Mouse (Mus musculus): ENCODE data around the gene Abhd16b. TPM values are rescaled to one million over a fixed set of nuclear protein-coding genes. Genes with fewer than 3 reads are reported as not detected.
"Not testable (repeated sequence)": the region's sequence is repeated elsewhere in the genome, so short reads cannot be mapped to it uniquely, and the experiment has no call there.

Abhd16b gene
- total RNA-seq, 2 experiments from 2014 or later, result not detected

DNA sequence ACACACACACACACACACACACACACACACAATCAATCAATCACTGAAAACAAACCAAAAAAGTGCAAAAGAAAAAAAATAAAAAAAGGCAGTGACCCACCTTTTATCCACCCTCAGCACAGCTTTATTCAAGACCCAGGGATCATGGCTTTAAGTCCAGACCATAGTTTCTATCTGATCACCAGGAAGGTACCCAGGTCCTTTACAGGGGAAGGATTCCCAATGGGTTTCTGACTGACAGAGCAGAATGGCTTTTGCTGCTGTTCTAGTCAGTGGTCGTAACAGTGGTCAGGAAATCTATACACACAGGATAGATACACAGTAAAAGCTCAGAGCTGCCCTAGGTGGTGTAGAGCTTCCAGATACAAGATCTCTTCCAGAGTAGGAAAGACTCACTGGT lies 7.3 kb upstream of the Abhd16b start:
- DNase-seq (ENCODE audit: low spot score in 2 of 2), result no peak

DNA sequence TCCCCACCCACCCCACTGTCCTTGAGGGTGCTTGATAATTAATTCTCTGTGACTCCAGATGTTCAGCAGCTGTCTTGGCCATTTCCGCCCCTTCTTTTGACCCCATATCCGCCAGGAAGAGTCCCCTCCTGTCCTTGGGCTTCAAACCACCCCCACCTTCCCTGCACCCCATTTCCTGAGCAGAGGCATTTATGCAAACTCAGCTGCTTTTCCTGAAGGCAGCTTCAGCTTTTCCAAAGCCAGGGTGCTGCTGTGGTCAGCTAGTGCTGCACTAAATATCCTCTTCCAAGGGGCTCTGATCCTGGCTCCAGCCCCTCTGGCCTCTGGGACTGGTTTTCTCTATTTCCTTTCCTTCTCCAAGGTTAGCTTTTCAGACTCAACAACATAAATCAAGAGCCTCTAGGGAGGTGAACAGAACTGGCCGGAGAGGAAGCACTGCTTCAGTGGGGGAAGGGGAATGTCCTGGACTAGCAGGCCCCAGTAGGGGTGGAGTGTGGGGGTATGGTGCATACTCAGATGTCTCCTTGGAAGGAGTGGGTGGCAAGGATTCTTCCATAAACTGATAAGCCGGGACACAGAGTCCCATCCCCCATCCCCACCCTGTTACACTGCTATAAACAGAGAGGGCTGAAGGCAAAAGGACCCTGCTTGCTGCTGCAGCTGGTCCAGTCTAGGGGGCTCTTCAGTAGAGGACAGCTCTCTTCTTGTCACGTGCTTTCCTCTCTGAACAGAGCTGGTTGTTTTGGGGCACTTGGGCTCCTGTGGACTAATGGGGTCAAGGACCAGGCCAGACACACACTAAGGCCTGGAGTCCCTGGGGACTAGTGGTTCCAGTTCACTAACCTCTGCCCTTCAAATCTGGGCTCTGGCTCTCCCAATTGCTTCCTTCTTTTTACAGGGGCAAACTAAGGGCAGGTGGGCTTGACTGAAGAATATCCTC lies 5.4 kb upstream of the Abhd16b start:
- DNase-seq (ENCODE audit: low spot score in 2 of 2), result no peak

DNA sequence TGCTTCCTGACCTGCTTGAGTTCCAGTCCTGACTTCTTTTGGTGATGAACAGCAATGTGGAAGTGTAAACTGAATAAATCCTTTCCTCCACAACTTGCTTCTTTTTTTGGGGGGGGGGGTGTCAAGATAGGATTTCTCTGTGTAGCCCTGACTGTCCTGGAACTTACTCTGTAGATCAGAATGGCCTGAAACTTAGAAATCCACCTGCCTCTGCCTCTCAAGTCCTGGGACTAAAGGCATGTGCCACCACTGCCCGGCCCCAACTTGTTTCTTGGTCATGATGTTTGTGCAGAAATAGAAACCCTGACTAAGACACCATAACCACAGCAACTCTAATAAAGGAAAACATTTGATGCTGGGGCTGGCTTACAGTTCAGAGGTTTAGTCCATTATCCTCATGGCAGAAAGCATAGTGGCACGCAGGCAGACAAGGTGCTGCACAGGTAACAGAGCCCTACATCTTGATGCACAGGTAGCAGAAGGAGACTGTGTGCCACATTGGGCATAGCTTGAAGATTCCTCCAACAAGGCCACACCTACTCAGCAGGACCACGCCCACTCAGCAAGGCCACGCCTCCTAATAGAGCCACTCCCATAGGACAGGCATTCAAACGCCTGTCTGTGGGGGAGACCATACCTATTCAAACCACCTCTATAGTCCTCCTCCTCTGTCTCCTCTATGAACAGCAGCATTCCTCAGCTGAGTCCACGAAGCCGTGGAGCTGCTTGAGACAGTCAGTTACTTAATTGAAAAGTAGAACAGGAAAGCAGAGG lies 1.4 kb upstream of the Abhd16b start:
- no peak for DNase-seq (ENCODE audit: low spot score in 2 of 2)

DNA sequence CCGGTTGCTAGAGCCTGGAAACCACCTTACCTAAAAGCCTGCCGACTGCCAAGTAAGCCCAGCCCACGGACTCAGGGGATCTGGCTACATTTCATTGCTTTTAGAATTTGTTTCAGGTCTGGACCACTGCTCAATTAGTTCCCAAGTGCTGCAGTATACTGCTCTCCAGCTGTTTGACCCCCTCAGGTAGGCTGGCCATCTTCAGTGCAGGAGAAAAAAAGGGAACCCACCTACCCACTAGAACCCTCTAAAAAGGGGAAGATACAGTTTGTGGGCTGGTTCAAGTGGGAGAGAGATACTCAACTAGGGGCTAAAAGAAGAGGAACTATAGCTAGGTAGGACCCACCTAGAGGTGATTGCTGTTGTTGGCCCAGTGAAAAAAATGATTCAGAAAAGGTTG lies 800 bp upstream of the Abhd16b start:
- DNase-seq (ENCODE audit: low spot score in 2 of 2), result no peak

DNA sequence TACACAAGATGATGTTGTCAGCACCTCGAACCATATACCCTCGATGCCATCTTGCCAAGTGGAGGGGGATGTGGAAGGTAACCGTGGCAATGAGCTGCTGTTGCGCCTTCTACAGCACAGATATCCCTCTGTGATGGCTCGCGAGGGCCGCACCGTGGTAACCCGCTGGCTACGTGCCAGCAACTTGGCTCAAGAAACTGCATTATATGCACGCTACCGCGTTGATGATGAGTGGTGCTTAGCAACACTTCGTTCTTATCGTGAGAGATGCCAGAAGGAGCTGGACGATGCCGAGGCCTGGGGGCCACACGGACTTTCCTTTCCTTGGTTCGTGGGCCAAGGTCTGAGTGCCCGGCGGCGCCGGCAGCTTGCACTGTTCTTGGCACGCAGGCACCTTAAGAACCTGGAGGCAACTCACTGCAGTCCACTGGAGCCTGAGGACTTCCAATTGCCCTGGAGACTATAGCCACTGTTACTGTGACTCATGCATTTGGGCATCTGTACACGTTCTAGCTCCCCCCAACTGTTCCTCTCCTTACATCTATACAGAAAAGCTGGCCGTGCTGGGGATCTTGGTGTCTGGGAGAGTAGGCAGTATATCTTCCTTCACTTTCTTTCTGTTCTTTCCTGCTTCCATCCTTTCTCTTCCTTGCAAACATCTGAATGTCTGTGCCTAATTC lies 1.4 kb downstream of the Abhd16b start:
- DNase-seq (ENCODE audit: low spot score in 2 of 2), result no peak

GRCm38 (mm10) chr2:181495845-181496244 lies 2.8 kb downstream of the Abhd16b start:
- DNase-seq (ENCODE audit: low spot score in 2 of 2), result not testable (repeated sequence)

DNA sequence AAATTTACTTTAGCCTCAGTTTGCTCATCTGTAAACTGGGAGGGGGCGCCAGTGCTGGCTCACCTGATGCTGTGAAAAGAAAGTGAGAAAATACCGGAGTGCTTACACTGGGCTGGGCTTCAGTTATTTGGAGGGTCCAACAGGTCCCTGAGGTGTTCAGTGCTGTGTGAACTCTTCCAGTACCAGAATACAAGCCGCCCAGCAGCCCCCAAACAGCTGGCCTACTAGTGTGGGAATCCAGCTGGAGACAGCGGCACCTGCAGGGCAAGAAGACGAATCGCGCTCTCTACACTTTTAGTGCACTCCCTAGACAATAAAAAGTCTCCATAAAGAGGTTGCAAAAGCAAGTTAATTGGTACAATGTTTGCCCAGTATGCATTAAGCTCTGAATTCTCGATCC lies 3.3 kb downstream of the Abhd16b start:
- DNase-seq (ENCODE audit: low spot score in 2 of 2), result peak; percentile 22 to 47

DNA sequence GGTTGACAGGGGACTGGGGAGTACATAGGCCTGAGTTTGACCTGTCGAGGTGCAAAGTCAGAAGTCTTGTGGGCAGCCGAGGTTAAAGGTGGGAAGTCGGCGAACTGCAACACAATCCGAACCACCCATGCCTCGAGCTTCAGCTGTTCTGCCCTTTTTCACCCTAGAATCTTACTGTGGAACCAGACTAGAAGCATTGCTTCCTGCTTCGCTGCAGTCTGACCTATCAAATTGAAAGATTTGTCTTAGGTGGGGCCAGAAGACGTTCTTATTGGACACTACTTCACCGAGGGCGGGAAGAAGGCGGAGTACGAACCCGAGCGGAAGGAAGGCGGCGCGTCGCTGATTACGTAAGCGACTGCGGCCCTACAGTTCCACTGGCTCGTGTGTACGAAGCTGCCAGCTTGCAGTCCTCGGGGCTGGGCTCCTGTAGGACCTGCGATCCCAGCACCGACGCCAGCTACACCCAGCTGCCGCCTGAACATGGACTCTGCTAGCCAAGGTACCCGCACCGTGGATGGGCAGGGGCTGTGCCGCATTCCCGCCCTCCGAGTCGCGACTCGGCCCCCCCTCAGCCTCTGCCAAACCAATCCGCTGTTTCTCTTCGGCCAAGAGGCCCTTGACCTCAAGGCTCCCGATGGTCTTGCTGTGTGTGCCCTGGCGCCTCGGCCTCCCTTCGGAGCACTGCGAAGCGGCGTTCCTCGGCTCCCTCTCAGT lies 4.0 kb downstream of the Abhd16b start, which contains the start of gene Tpd52l2:
Gene Tpd52l2 (plus strand): TSS at position 312 of the 717 bp plus-strand sequence.
- peak; percentile 87 to 96 for DNase-seq (ENCODE audit: low spot score in 2 of 2)

DNA sequence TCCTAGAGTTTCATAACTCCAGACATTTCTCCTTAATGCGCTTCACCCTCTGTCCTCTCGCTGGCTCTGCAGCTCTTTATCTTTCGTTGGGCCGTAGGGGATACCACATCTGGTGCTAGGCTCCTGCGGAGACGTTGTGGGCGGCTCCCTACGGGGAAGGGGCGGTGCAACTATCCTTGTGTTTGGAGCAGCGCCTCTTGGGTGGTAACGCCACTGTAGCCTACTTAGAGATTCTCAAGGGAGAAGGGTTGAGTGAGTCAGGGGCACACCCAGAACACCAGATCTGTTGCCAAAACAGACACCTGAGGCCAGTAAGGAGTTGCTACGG lies 4.5 kb downstream of the Abhd16b start:
- DNase-seq (ENCODE audit: low spot score in 2 of 2), result peak in 1 of 2 experiments; percentile 40

DNA sequence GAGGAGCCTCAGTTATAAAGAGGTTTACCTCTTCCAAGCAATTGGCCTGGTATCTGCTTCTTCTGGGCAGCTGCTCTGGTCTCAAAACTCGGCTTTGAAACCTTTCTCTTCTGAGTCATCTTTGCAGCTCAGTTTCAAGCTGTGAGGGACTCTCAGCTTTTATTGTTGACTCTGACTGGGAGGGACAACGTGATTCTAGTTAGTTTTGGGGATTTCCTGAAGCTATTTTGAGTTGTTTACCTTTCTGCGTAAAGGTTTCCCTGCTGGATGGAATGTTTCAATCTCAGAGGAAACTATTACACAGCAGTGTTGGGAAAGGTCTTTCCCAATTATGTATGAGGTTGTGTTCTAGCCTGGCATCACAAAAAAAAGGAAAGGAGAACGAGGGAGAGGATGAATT lies 5.6 kb downstream of the Abhd16b start:
- no peak for DNase-seq (ENCODE audit: low spot score in 2 of 2)

DNA sequence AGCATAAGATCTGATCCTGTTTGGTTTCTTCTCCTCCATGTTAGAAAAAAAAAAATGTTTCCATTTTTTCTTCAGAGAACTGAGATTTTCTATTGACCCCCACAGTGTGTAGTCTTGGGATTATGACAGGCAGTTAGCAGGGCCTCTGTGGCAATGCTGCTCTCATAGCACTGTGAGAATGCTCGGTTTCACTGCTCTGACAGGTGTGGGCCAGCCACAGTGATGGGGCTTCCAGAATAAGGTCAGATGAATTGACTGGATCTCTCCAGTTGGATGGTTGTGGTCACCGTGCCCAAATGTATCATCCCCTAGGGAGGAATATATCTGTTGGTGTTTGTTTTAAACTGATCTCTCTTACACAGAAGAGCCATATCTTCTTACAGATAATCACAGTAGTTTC lies 16.2 kb downstream of the Abhd16b start:
- no peak for DNase-seq (ENCODE audit: low spot score in 2 of 2)

GRCm38 (mm10) chr2:181511231-181511630 lies 18.2 kb downstream of the Abhd16b start:
- no peak for DNase-seq (ENCODE audit: low spot score in 2 of 2)

DNA sequence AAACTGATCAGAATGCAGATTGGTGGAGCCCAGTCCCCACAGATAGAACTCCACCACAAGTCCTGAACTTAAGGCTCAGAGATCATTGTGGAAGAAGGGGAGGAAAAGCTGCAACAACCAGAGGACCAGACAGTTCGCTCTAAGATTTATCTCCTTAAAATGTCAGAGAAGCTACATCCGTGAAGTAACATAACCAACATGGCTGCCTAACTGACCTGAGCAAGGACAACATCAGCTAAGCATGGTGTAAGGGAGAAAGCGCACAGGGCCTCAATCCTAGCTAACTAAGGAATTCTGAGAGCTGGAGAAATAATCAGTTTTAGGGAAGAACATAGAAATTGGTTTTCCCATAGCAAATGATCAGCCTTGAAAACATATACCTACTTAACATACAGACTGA lies 26.2 kb downstream of the Abhd16b start:
- DNase-seq (ENCODE audit: low spot score in 2 of 2), result no peak

GRCm38 (mm10) chr2:181520118-181520935 lies 27.3 kb downstream of the Abhd16b start, which contains the start of gene Dnajc5:
TSS of gene Dnajc5 (plus strand) at chr2:181520485.
- peak; percentile 97 to 98 for DNase-seq (ENCODE audit: low spot score in 2 of 2)

GRCm38 (mm10) chr2:181520936-181521227 lies 27.9 kb downstream of the Abhd16b start:
- no peak for DNase-seq (ENCODE audit: low spot score in 2 of 2)

DNA sequence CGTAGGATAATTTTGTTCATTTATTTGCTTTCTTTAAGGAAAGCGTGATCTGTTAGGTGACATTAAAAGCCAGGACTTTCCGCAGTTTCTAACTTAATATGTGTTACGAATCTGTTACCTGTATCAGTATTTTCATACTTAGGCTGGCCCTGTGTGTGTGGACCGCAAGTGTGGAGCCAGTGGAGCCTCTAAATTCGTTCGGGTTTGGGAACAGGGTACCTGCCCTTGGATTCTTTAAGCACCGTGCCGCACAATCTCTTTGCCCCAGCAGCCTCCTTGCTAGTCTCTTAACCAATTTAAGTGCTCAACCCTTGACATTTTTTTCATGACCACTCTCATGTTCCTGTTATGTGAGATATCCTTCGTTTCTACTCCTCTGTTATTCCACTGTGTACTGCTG lies 28.5 kb downstream of the Abhd16b start:
- no peak for DNase-seq (ENCODE audit: low spot score in 2 of 2)

DNA sequence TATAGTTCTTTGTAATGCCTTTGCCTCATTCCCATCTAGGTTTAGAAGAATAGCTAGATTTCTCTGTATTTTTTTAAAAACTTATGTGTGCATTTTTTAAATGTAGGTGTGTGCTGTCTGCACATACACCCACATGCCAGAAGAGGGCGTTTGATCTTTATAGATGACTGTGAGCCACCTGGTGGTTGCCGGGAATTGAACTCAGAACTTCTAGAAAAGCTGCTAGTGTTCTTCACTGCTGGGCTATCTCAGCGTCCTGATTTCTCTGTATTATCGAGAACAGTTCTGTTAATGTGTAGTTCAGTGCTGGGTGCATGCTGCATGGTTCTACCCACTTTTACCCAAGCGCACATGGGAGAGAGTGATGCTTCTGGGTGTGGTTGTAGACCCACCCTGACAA lies 29.8 kb downstream of the Abhd16b start:
- DNase-seq (ENCODE audit: low spot score in 2 of 2), result peak in 1 of 2 experiments; percentile 35

GRCm38 (mm10) chr2:181525526-181525925 lies 32.5 kb downstream of the Abhd16b start:
- DNase-seq (ENCODE audit: low spot score in 2 of 2), result no peak

GRCm38 (mm10) chr2:181529076-181529475 lies 36.1 kb downstream of the Abhd16b start:
- no peak for DNase-seq (ENCODE audit: low spot score in 2 of 2)

DNA sequence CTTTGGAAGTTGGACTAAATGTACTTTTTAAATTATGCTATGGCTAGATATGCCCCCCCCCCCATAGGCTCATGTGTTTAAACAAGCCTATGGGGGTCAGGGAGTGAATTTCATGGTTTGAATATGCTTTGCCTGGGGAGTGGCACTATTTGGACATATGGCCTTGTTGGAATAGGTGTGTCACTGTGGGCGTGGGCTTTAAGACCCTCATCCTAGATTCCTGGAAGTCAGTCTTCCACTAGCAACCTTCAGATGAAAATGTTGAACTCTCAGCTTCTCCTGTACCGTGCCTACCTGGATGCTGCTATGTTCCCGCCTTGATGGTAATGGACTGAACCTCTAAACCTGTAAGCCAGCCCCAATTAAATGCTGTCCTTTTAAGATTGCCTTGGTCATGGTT lies 39.6 kb downstream of the Abhd16b start:
- DNase-seq (ENCODE audit: low spot score in 2 of 2), result no peak

All from layer of hippocampus, adult 18-20 months (tissue).